Mouse (Mus musculus): ENCODE measurements around the gene Pxk. TPM values are rescaled to one million over a fixed set of nuclear protein-coding genes. Genes with fewer than 3 reads are reported as not detected.

Gene Pxk
- polyA plus RNA-seq, 1 experiment from 2014 or later, result 25.5 TPM

GRCm38 (mm10) chr14:8080165-8080679 lies 17.8 kb upstream of the Pxk start, which contains the start of gene Rpp14:
Rpp14 (plus strand) TSS chr14:8080367.
- peak within 1 kb of the TSS; percentile 93 for H3K27ac ChIP-seq (ENCODE audit: poor library complexity, severe bottlenecking)
- under 1% methylated on average over 47 of the region's 47 CpGs for WGBS
- H3K9me3 ChIP-seq (replicated peaks), result peaks cover under 1% of the 10 kb centered on the region; the same call in 1 of the 2 replicates
- H3K4me1 ChIP-seq (replicated peaks), result peaks cover 14% of the 10 kb centered on the region
- H3K9ac ChIP-seq, result peak within 1 kb of the TSS; percentile 86
- H3K4me2 ChIP-seq, result peak within 1 kb of the TSS; percentile 86
- peaks cover 12% of the 10 kb centered on the region for H3K36me3 ChIP-seq
- peak; percentile 94 for ATAC-seq (ENCODE audit: insufficient number of reproducible peaks, low FRiP score)
- peak within 1 kb of the TSS; percentile 65 for H3K4me3 ChIP-seq
- no peaks in the 10 kb centered on the region for H3K27me3 ChIP-seq (replicated peaks)

- Histone ChIP-seq H3K27ac (ENCODE audit: poor library complexity, severe bottlenecking) (peak overlapping the region; percentile 93), H3K9me3 (replicated peaks) (no peaks in the 10 kb centered on the region), H3K4me1 (replicated peaks) (peaks cover 14% of the 10 kb centered on the region), H3K9ac (peak overlapping the region; percentile 86), H3K4me2 (peak overlapping the region; percentile 86), H3K4me3 (peak overlapping the region; percentile 65), H3K27me3 (replicated peaks) (no peaks in the 10 kb centered on the region), H3K36me3 (peaks cover 17% of the 10 kb centered on the region)
- ATAC-seq (ENCODE audit: insufficient number of reproducible peaks, low FRiP score), result peak; percentile 51; the same call in 1 of the 2 replicates
- 5% methylated on average over 11 of the region's 11 CpGs for WGBS
These were observed 17.3 kb upstream of the Pxk start for GRCm38 (mm10) chr14:8080718-8081117.

GRCm38 (mm10) chr14:8082949-8083348 lies 15.1 kb upstream of the Pxk start:
- no peaks in the 10 kb centered on the region for H3K27me3 ChIP-seq (replicated peaks)
- H3K4me1 ChIP-seq (replicated peaks), result peaks cover 14% of the 10 kb centered on the region
- H3K9me3 ChIP-seq (replicated peaks), result no peaks in the 10 kb centered on the region
- no peak overlapping the region for H3K4me2 ChIP-seq
- WGBS, result 90% methylated on average over 1 of the region's 1 CpGs
- H3K36me3 ChIP-seq, result peaks cover 34% of the 10 kb centered on the region
- no peak for ATAC-seq (ENCODE audit: insufficient number of reproducible peaks, low FRiP score)
- no peak overlapping the region for H3K9ac ChIP-seq
- H3K4me3 ChIP-seq, result no peak overlapping the region
- H3K27ac ChIP-seq (ENCODE audit: poor library complexity, severe bottlenecking), result no peak overlapping the region

- no peak overlapping the region for H3K9ac ChIP-seq
- H3K4me1 ChIP-seq (replicated peaks), result no peaks in the 10 kb centered on the region
- no peak overlapping the region for H3K27ac ChIP-seq (ENCODE audit: poor library complexity, severe bottlenecking)
- H3K36me3 ChIP-seq, result peaks cover 59% of the 10 kb centered on the region
- H3K4me3 ChIP-seq, result no peak overlapping the region
- no peaks in the 10 kb centered on the region for H3K27me3 ChIP-seq (replicated peaks)
- H3K4me2 ChIP-seq, result no peak overlapping the region
- no peak for ATAC-seq (ENCODE audit: insufficient number of reproducible peaks, low FRiP score)
- H3K9me3 ChIP-seq (replicated peaks), result no peaks in the 10 kb centered on the region
- WGBS, result 88% methylated on average over 2 of the region's 2 CpGs
These were observed 9.0 kb upstream of the Pxk start for GRCm38 (mm10) chr14:8089016-8089415.

GRCm38 (mm10) chr14:8092573-8092972 lies 5.4 kb upstream of the Pxk start:
- Histone ChIP-seq H3K4me3 (no peak overlapping the region), H3K9ac (no peak overlapping the region), H3K9me3 (replicated peaks) (no peaks in the 10 kb centered on the region), H3K36me3 (peaks cover 31% of the 10 kb centered on the region), H3K27me3 (replicated peaks) (no peaks in the 10 kb centered on the region), H3K27ac (ENCODE audit: poor library complexity, severe bottlenecking) (no peak overlapping the region), H3K4me1 (replicated peaks) (0 out of 2 replicates have a peak, but pooled peaks cover 6% of the 10 kb centered on the region), H3K4me2 (no peak overlapping the region)
- ATAC-seq (ENCODE audit: insufficient number of reproducible peaks, low FRiP score), result no peak
- 90% methylated on average over 2 of the region's 2 CpGs for WGBS

GRCm38 (mm10) chr14:8093427-8093826 lies 4.6 kb upstream of the Pxk start:
- ATAC-seq (ENCODE audit: insufficient number of reproducible peaks, low FRiP score), result no peak
- WGBS, result 54% methylated on average over 5 of the region's 5 CpGs

GRCm38 (mm10) chr14:8094931-8095561 lies 3.0 kb upstream of the Pxk start:
- ATAC-seq (ENCODE audit: insufficient number of reproducible peaks, low FRiP score), result no peak
- no peak overlapping the region for H3K4me3 ChIP-seq
- no peak overlapping the region for H3K9ac ChIP-seq
- WGBS, result 56% methylated on average over 3 of the region's 3 CpGs
- peaks cover 12% of the 10 kb centered on the region for H3K36me3 ChIP-seq
- H3K9me3 ChIP-seq (replicated peaks), result no peaks in the 10 kb centered on the region
- no peaks in the 10 kb centered on the region for H3K27me3 ChIP-seq (replicated peaks)
- no peak overlapping the region for H3K4me2 ChIP-seq
- H3K27ac ChIP-seq (ENCODE audit: poor library complexity, severe bottlenecking), result no peak overlapping the region
- peaks cover 15% of the 10 kb centered on the region for H3K4me1 ChIP-seq (replicated peaks)

More at GRCm38 (mm10) chr14:8093427-8093826, 4.6 kb upstream of the Pxk start:
- Histone ChIP-seq H3K9ac (no peak overlapping the region), H3K27ac (ENCODE audit: poor library complexity, severe bottlenecking) (no peak overlapping the region), H3K4me1 (replicated peaks) (0 out of 2 replicates have a peak, but pooled peaks cover 9% of the 10 kb centered on the region), H3K36me3 (peaks cover 28% of the 10 kb centered on the region), H3K4me2 (no peak overlapping the region), H3K27me3 (replicated peaks) (no peaks in the 10 kb centered on the region), H3K9me3 (replicated peaks) (no peaks in the 10 kb centered on the region), H3K4me3 (no peak overlapping the region)

- H3K36me3 ChIP-seq, result peaks cover 6% of the 10 kb centered on the region
- H3K9ac ChIP-seq, result no peak overlapping the region
- ATAC-seq (ENCODE audit: insufficient number of reproducible peaks, low FRiP score), result no peak
- peak overlapping the region; percentile 23; the same call in 1 of the 2 replicates for H3K27ac ChIP-seq (ENCODE audit: poor library complexity, severe bottlenecking)
- no peaks in the 10 kb centered on the region for H3K27me3 ChIP-seq (replicated peaks)
- no peaks in the 10 kb centered on the region for H3K9me3 ChIP-seq (replicated peaks)
- H3K4me1 ChIP-seq (replicated peaks), result peaks cover 15% of the 10 kb centered on the region
- 53% methylated on average over 7 of the region's 7 CpGs for WGBS
- peak overlapping the region; percentile 30 for H3K4me2 ChIP-seq
- no peak overlapping the region for H3K4me3 ChIP-seq
These were observed 2.5 kb upstream of the Pxk start for GRCm38 (mm10) chr14:8095562-8095950.

- Histone ChIP-seq H3K36me3 (0 out of 2 replicates have a peak, but pooled peaks cover 3% of the 10 kb centered on the region), H3K4me2 (peak overlapping the region; percentile 77), H3K27me3 (replicated peaks) (no peaks in the 10 kb centered on the region), H3K27ac (ENCODE audit: poor library complexity, severe bottlenecking) (0 out of 2 replicates have a peak overlapping the region, but pooled peaks have one; percentile 63), H3K4me1 (replicated peaks) (peaks cover 24% of the 10 kb centered on the region), H3K9ac (peak overlapping the region; percentile 89), H3K4me3 (peak overlapping the region; percentile 96), H3K9me3 (replicated peaks) (no peaks in the 10 kb centered on the region)
- 4% methylated on average over 5 of the region's 5 CpGs for WGBS
- no peak; the same call in 1 of the 2 replicates for ATAC-seq (ENCODE audit: insufficient number of reproducible peaks, low FRiP score)
These were observed 630 bp downstream of the Pxk start for GRCm38 (mm10) chr14:8098687-8098995.

- Histone ChIP-seq H3K4me2 (peak overlapping the region; percentile 29; the same call in 1 of the 2 replicates), H3K9me3 (replicated peaks) (no peaks in the 10 kb centered on the region), H3K27ac (ENCODE audit: poor library complexity, severe bottlenecking) (no peak overlapping the region), H3K9ac (no peak overlapping the region), H3K4me1 (replicated peaks) (peaks cover 24% of the 10 kb centered on the region), H3K27me3 (replicated peaks) (no peaks in the 10 kb centered on the region), H3K4me3 (no peak overlapping the region), H3K36me3 (0 out of 2 replicates have a peak, but pooled peaks cover 3% of the 10 kb centered on the region)
- ATAC-seq (ENCODE audit: insufficient number of reproducible peaks, low FRiP score), result no peak
- 60% methylated on average over 10 of the region's 10 CpGs for WGBS
These were observed 1.6 kb downstream of the Pxk start for GRCm38 (mm10) chr14:8099561-8100021.

GRCm38 (mm10) chr14:8101886-8102285 lies 3.9 kb downstream of the Pxk start:
- Histone ChIP-seq H3K9me3 (replicated peaks) (no peaks in the 10 kb centered on the region), H3K4me1 (replicated peaks) (peaks cover 20% of the 10 kb centered on the region), H3K4me2 (no peak overlapping the region), H3K27ac (ENCODE audit: poor library complexity, severe bottlenecking) (no peak overlapping the region), H3K27me3 (replicated peaks) (no peaks in the 10 kb centered on the region), H3K9ac (no peak overlapping the region), H3K4me3 (no peak overlapping the region), H3K36me3 (0 out of 2 replicates have a peak, but pooled peaks cover 3% of the 10 kb centered on the region)
- WGBS, result 88% methylated on average over 8 of the region's 8 CpGs
- no peak for ATAC-seq (ENCODE audit: insufficient number of reproducible peaks, low FRiP score)
